ENCODE assay signal across 19 mouse cellular contexts in the genomic region with DNA sequence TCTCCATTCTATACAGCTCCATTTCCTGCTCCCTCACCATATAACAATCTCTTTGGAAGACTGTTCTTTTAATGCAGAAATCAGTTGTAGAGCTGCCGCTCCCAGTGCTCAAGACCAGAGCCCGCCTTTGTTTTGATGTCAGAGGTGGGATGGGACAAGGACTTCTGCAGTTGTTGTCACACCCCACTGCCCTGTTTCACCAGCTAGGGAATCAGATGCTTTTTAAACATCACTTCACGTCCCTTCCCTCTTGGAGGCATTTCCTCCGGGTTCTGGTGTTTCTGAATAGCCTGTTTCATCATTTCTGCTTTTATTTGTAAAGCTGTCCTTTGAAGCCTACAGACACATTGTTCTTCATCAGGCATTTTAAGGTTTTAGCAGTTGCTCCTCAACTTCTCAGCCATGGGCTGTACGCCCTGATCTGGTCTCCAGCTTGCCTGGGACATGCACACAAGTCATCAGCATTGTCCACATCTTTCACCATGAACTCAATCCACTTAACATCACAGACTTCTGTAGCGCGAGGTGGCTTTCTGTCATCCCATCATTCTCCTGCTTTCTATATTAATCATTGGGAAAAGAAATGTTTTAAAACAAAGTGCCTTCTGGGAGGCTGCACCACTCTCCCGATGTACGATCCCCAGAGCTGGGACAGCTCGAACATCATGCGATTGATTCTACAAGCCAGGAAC.
A peak's percentile ranks its signal among the peaks of the same experiment; 100 is the strongest.
DNase-seq lines count a peak whose midpoint lies in the region; ATAC-seq and TF ChIP-seq lines count a peak whose summit lies in the region.
"Had no signal": no experiment of that assay in that cellular context is flagged by ENCODE, and none has a peak within 500 bp of the region (broad histone marks: within the 10 kb centered on the region; RNA-seq: fewer than 3 reads in every experiment).

No protein-coding gene starts in this region.

- no peaks in the 10 kb centered on the region for H3K9me3 ChIP-seq in heart, embryonic 15.5 days (replicated peaks)
- no peaks in the 10 kb centered on the region for H3K9me3 ChIP-seq in liver, embryonic 12.5 days (replicated peaks)
- H3K9me3 ChIP-seq in midbrain, embryonic 12.5 days, result no peaks in the 10 kb centered on the region
- H3K9me3 ChIP-seq in midbrain, embryonic 14.5 days (ENCODE audit: control insufficient read depth, low read length), result no peaks in the 10 kb centered on the region
- H3K9me3 ChIP-seq: embryonic facial prominence, embryonic 13.5 days; forebrain, embryonic 12.5 days had no signal

- H3K4me2 ChIP-seq in heart, embryonic 15.5 days, result 0 out of 2 replicates have a peak overlapping the region, but pooled peaks have one; percentile 3
- no peak overlapping the region for H3K4me2 ChIP-seq in liver, embryonic 12.5 days
- H3K4me2 ChIP-seq in midbrain, embryonic 12.5 days (replicated peaks), result no peak overlapping the region
- H3K4me2 ChIP-seq in midbrain, embryonic 14.5 days (ENCODE audit: low read length), result no peak overlapping the region
- H3K4me2 ChIP-seq: embryonic facial prominence, embryonic 13.5 days; forebrain, embryonic 12.5 days; hindbrain, embryonic 14.5 days had no signal

- H3K27me3 ChIP-seq in heart, embryonic 15.5 days, result no peaks in the 10 kb centered on the region
- no peaks in the 10 kb centered on the region for H3K27me3 ChIP-seq in liver, adult 2 months (ENCODE audit: control insufficient read depth, insufficient read depth, low read length)
- no peaks in the 10 kb centered on the region for H3K27me3 ChIP-seq in liver, embryonic 12.5 days (replicated peaks)
- peaks cover 48% of the 10 kb centered on the region for H3K27me3 ChIP-seq in midbrain, embryonic 12.5 days
- peaks cover 4% of the 10 kb centered on the region; the same call in 1 of the 2 replicates for H3K27me3 ChIP-seq in midbrain, embryonic 14.5 days (ENCODE audit: control insufficient read depth, insufficient read depth, low read length)
- H3K27me3 ChIP-seq: CH12.LX; embryonic facial prominence, embryonic 13.5 days; forebrain, embryonic 12.5 days; Patski had no signal

- no peaks in the 10 kb centered on the region for H3K36me3 ChIP-seq in heart, embryonic 15.5 days
- no peaks in the 10 kb centered on the region for H3K36me3 ChIP-seq in liver, adult 2 months (ENCODE audit: control insufficient read depth, insufficient read depth, low read length)
- no peaks in the 10 kb centered on the region for H3K36me3 ChIP-seq in liver, embryonic 12.5 days
- H3K36me3 ChIP-seq in midbrain, embryonic 12.5 days, result no peaks in the 10 kb centered on the region
- H3K36me3 ChIP-seq in midbrain, embryonic 14.5 days (ENCODE audit: control insufficient read depth, insufficient read depth, low read length), result no peaks in the 10 kb centered on the region
- H3K36me3 ChIP-seq: embryonic facial prominence, embryonic 13.5 days; forebrain, embryonic 12.5 days had no signal

- no peak for ATAC-seq in heart, embryonic 15.5 days (replicated peaks; ENCODE audit: insufficient number of reproducible peaks, insufficient read depth, low FRiP score, low read depth)
- ATAC-seq in liver, embryonic 12.5 days, result no peak
- no peak for ATAC-seq in midbrain, embryonic 12.5 days (ENCODE audit: low FRiP score, low read depth)
- ATAC-seq in midbrain, embryonic 14.5 days (ENCODE audit: low FRiP score, low TSS enrichment), result no peak
- ATAC-seq: forebrain, embryonic 16.5 days; Patski had no signal

- peaks cover 5% of the 10 kb centered on the region for H3K4me1 ChIP-seq in heart, embryonic 15.5 days (replicated peaks)
- peaks cover 28% of the 10 kb centered on the region for H3K4me1 ChIP-seq in liver, adult 2 months (ENCODE audit: control insufficient read depth, insufficient read depth, low read length)
- H3K4me1 ChIP-seq in liver, embryonic 12.5 days, result peaks cover 5% of the 10 kb centered on the region; the same call in 1 of the 2 replicates
- peaks cover 21% of the 10 kb centered on the region for H3K4me1 ChIP-seq in midbrain, embryonic 12.5 days
- peaks cover 9% of the 10 kb centered on the region for H3K4me1 ChIP-seq in midbrain, embryonic 14.5 days (ENCODE audit: control insufficient read depth, insufficient read depth, low read length)
- H3K4me1 ChIP-seq: embryonic facial prominence, embryonic 13.5 days had no signal

- no peak for TF ChIP-seq POLR2A in liver, adult 2 months (IDR thresholded peaks at IDR 0.05; ENCODE audit: extremely low read depth, insufficient read depth, low read length)

- no peak for DNase-seq in heart, postnatal 10 days
- DNase-seq in liver, adult 2 months (ENCODE audit: extremely low read depth, low read depth, low spot score), result peak; percentile 19
- DNase-seq in midbrain, embryonic 14.5 days, result no peak
- DNase-seq: adrenal gland, adult 2 months; adrenal gland, postnatal 25 days; cerebellum, adult 18-20 months; cerebellum, adult 9-11 months; cerebellum, postnatal 36 days; gastrocnemius, postnatal 10 days; heart, adult 2 months had no signal

- H3K27ac ChIP-seq in heart, embryonic 15.5 days, result peak overlapping the region; percentile 43; the same call in 1 of the 2 replicates
- H3K27ac ChIP-seq in liver, adult 2 months (replicated peaks; ENCODE audit: insufficient read depth, low read depth, low read length), result peak overlapping the region; percentile 9
- H3K27ac ChIP-seq in liver, embryonic 12.5 days, result no peak overlapping the region
- peak overlapping the region; percentile 47; the same call in 1 of the 2 replicates for H3K27ac ChIP-seq in midbrain, embryonic 12.5 days (replicated peaks)
- no peak overlapping the region for H3K27ac ChIP-seq in midbrain, embryonic 14.5 days (replicated peaks; ENCODE audit: low read depth, low read length)
- H3K27ac ChIP-seq: embryonic facial prominence, embryonic 13.5 days; forebrain, embryonic 12.5 days; heart, adult 2 months; hindbrain, embryonic 14.5 days had no signal

- H3K79me2 ChIP-seq in liver, adult 2 months (ENCODE audit: control insufficient read depth, insufficient read depth, low read length), result no peaks in the 10 kb centered on the region

- intact Hi-C loops in heart, postnatal 10 days (cut with DNase I), result no loop called here

- no peak overlapping the region for H3K4me3 ChIP-seq in heart, embryonic 15.5 days
- no peak overlapping the region for H3K4me3 ChIP-seq in liver, adult 2 months (ENCODE audit: insufficient read depth, low read depth, low read length)
- no peak overlapping the region for H3K4me3 ChIP-seq in liver, embryonic 12.5 days
- no peak overlapping the region for H3K4me3 ChIP-seq in midbrain, embryonic 12.5 days
- H3K4me3 ChIP-seq in midbrain, embryonic 14.5 days (replicated peaks; ENCODE audit: low read depth, low read length), result no peak overlapping the region
- H3K4me3 ChIP-seq: embryonic facial prominence, embryonic 13.5 days; forebrain, embryonic 12.5 days; heart, adult 2 months had no signal

- H3K9ac ChIP-seq in heart, embryonic 15.5 days, result no peak overlapping the region
- H3K9ac ChIP-seq in liver, adult 2 months (ENCODE audit: low read depth, low read length), result no peak overlapping the region
- H3K9ac ChIP-seq in liver, embryonic 12.5 days, result no peak overlapping the region
- H3K9ac ChIP-seq in midbrain, embryonic 12.5 days (replicated peaks), result no peak overlapping the region
- H3K9ac ChIP-seq in midbrain, embryonic 14.5 days (replicated peaks; ENCODE audit: low read length), result no peak overlapping the region
- H3K9ac ChIP-seq: embryonic facial prominence, embryonic 13.5 days; forebrain, embryonic 12.5 days; hindbrain, embryonic 14.5 days had no signal

- TF ChIP-seq CTCF in liver, adult 2 months (IDR thresholded peaks at IDR 0.05; ENCODE audit: low read depth, low read length), result no peak

- 81% methylated on average over 11 of the region's 11 CpGs for WGBS in heart, embryonic 15.5 days
- 75% methylated on average over 11 of the region's 11 CpGs for WGBS in liver, adult 2 months
- WGBS in liver, embryonic 12.5 days (ENCODE audit: insufficient replicate concordance), result 68% methylated on average over 11 of the region's 11 CpGs
- WGBS in midbrain, embryonic 12.5 days, result 30% methylated on average over 11 of the region's 11 CpGs
- WGBS in midbrain, embryonic 14.5 days, result 21% methylated on average over 11 of the region's 11 CpGs

Comparison
In these comparisons a context has a peak if more than half of its experiments do, and no peak if none do; other contexts are left out.
1. H3K27ac ChIP-seq: peak in heart, embryonic 15.5 days (single experiment), liver, adult 2 months (single experiment) and midbrain, embryonic 12.5 days (single experiment); none in liver, embryonic 12.5 days (single experiment) and midbrain, embryonic 14.5 days (single experiment).